Mouse (Mus musculus): ENCODE measurements around the gene Xrcc4. TPM values are rescaled to one million over a fixed set of nuclear protein-coding genes. Genes with fewer than 3 reads are reported as not detected.

Xrcc4 gene
- polyA plus RNA-seq, 1 experiment: 25.0 TPM

- Histone ChIP-seq H3K9ac (ENCODE audit: low read depth, poor library complexity, severe bottlenecking) (peak overlapping the region; percentile 70), H3K27me3 (ENCODE audit: control insufficient read depth, insufficient read depth, low read length, poor library complexity, severe bottlenecking) (peaks cover 4% of the 10 kb centered on the region; the same call in 1 of the 2 replicates), H3K27ac (ENCODE audit: insufficient read depth, low read length) (0 out of 2 replicates have a peak overlapping the region, but pooled peaks have one; percentile 20), H3K36me3 (ENCODE audit: control insufficient read depth, insufficient read depth, low read length, poor library complexity, severe bottlenecking) (no peaks in the 10 kb centered on the region), H3K9me3 (replicated peaks; ENCODE audit: control insufficient read depth, insufficient read depth, low read length, poor library complexity, severe bottlenecking) (no peaks in the 10 kb centered on the region), H3K4me1 (ENCODE audit: control insufficient read depth, insufficient read depth, low read length) (peaks cover 1% of the 10 kb centered on the region), H3K4me3 (ENCODE audit: low read depth, low read length) (peak overlapping the region; percentile 74)
- TF ChIP-seq EP300 (IDR thresholded peaks at IDR 0.05; ENCODE audit: insufficient read depth, low read depth, low read length) (peak; percentile 38; the same call in 1 of the 2 replicates), CTCF (IDR thresholded peaks at IDR 0.05; ENCODE audit: low read depth, low read length) (no peak)
Measured at GRCm38 (mm10) chr13:89741116-89741551, 348.3 kb downstream of the Xrcc4 start.

- H3K9ac ChIP-seq (ENCODE audit: low read depth, poor library complexity, severe bottlenecking): peak overlapping the region; percentile 70
- H3K4me1 ChIP-seq (ENCODE audit: control insufficient read depth, insufficient read depth, low read length): peaks cover 1% of the 10 kb centered on the region
- peak overlapping the region; percentile 74 for H3K4me3 ChIP-seq (ENCODE audit: low read depth, low read length)
- peak overlapping the region; percentile 43; the same call in 1 of the 2 replicates for H3K27ac ChIP-seq (ENCODE audit: insufficient read depth, low read length)
- no peaks in the 10 kb centered on the region for H3K9me3 ChIP-seq (replicated peaks; ENCODE audit: control insufficient read depth, insufficient read depth, low read length, poor library complexity, severe bottlenecking)
- TF ChIP-seq CTCF (IDR thresholded peaks at IDR 0.05; ENCODE audit: low read depth, low read length) (no peak), EP300 (IDR thresholded peaks at IDR 0.05; ENCODE audit: insufficient read depth, low read depth, low read length) (0 out of 2 replicates have a peak, but pooled peaks have one; percentile 13), POLR2A (IDR thresholded peaks at IDR 0.05; ENCODE audit: insufficient read depth, low read length) (no peak)
- peaks cover 4% of the 10 kb centered on the region; the same call in 1 of the 2 replicates for H3K27me3 ChIP-seq (ENCODE audit: control insufficient read depth, insufficient read depth, low read length, poor library complexity, severe bottlenecking)
- H3K36me3 ChIP-seq (ENCODE audit: control insufficient read depth, insufficient read depth, low read length, poor library complexity, severe bottlenecking): no peaks in the 10 kb centered on the region
Measured at GRCm38 (mm10) chr13:89740243-89741115, 348.9 kb downstream of the Xrcc4 start.

- peaks cover 1% of the 10 kb centered on the region for H3K4me1 ChIP-seq (ENCODE audit: control insufficient read depth, insufficient read depth, low read length)
- TF ChIP-seq POLR2A (IDR thresholded peaks at IDR 0.05; ENCODE audit: insufficient read depth, low read length): no peak
- TF ChIP-seq EP300 (IDR thresholded peaks at IDR 0.05; ENCODE audit: insufficient read depth, low read depth, low read length): no peak
- H3K27me3 ChIP-seq (ENCODE audit: control insufficient read depth, insufficient read depth, low read length, poor library complexity, severe bottlenecking): peaks cover 4% of the 10 kb centered on the region; the same call in 1 of the 2 replicates
- peak overlapping the region; percentile 69 for H3K9ac ChIP-seq (ENCODE audit: low read depth, poor library complexity, severe bottlenecking)
- H3K36me3 ChIP-seq (ENCODE audit: control insufficient read depth, insufficient read depth, low read length, poor library complexity, severe bottlenecking): no peaks in the 10 kb centered on the region
- peak overlapping the region; percentile 43 for H3K27ac ChIP-seq (ENCODE audit: insufficient read depth, low read length)
- H3K9me3 ChIP-seq (replicated peaks; ENCODE audit: control insufficient read depth, insufficient read depth, low read length, poor library complexity, severe bottlenecking): no peaks in the 10 kb centered on the region
- H3K4me3 ChIP-seq (ENCODE audit: low read depth, low read length): peak overlapping the region; percentile 62
Measured at GRCm38 (mm10) chr13:89739696-89740242, 349.6 kb downstream of the Xrcc4 start.

- H3K4me1 ChIP-seq (ENCODE audit: control insufficient read depth, insufficient read depth, low read length): peaks cover 1% of the 10 kb centered on the region
- no peaks in the 10 kb centered on the region for H3K9me3 ChIP-seq (replicated peaks; ENCODE audit: control insufficient read depth, insufficient read depth, low read length, poor library complexity, severe bottlenecking)
- 0 out of 2 replicates have a peak, but pooled peaks cover 4% of the 10 kb centered on the region for H3K27me3 ChIP-seq (ENCODE audit: control insufficient read depth, insufficient read depth, low read length, poor library complexity, severe bottlenecking)
- H3K27ac ChIP-seq (ENCODE audit: insufficient read depth, low read length): peak overlapping the region; percentile 43; the same call in 1 of the 2 replicates
- peak overlapping the region; percentile 69 for H3K9ac ChIP-seq (ENCODE audit: low read depth, poor library complexity, severe bottlenecking)
- peak; percentile 72; the same call in 1 of the 2 replicates for TF ChIP-seq EP300 (IDR thresholded peaks at IDR 0.05; ENCODE audit: insufficient read depth, low read depth, low read length)
- no peak for TF ChIP-seq POLR2A (IDR thresholded peaks at IDR 0.05; ENCODE audit: insufficient read depth, low read length)
- H3K4me3 ChIP-seq (ENCODE audit: low read depth, low read length): peak overlapping the region; percentile 62
- H3K36me3 ChIP-seq (ENCODE audit: control insufficient read depth, insufficient read depth, low read length, poor library complexity, severe bottlenecking): no peaks in the 10 kb centered on the region
Measured at GRCm38 (mm10) chr13:89738776-89739695, 350.4 kb downstream of the Xrcc4 start.

- Histone ChIP-seq H3K36me3 (ENCODE audit: control insufficient read depth, insufficient read depth, low read length, poor library complexity, severe bottlenecking) (no peaks in the 10 kb centered on the region), H3K27me3 (ENCODE audit: control insufficient read depth, insufficient read depth, low read length, poor library complexity, severe bottlenecking) (no peaks in the 10 kb centered on the region), H3K27ac (ENCODE audit: insufficient read depth, low read length) (no peak overlapping the region), H3K4me1 (ENCODE audit: control insufficient read depth, insufficient read depth, low read length) (peaks cover 1% of the 10 kb centered on the region), H3K9me3 (replicated peaks; ENCODE audit: control insufficient read depth, insufficient read depth, low read length, poor library complexity, severe bottlenecking) (no peaks in the 10 kb centered on the region), H3K9ac (ENCODE audit: low read depth, poor library complexity, severe bottlenecking) (no peak overlapping the region), H3K4me3 (ENCODE audit: low read depth, low read length) (no peak overlapping the region)
- TF ChIP-seq POLR2A (IDR thresholded peaks at IDR 0.05; ENCODE audit: insufficient read depth, low read length): no peak
- no peak for TF ChIP-seq EP300 (IDR thresholded peaks at IDR 0.05; ENCODE audit: insufficient read depth, low read depth, low read length)
- no peak for TF ChIP-seq CTCF (IDR thresholded peaks at IDR 0.05; ENCODE audit: low read depth, low read length)
Measured at GRCm38 (mm10) chr13:89738275-89738674, 351.1 kb downstream of the Xrcc4 start.
